Mouse (Mus musculus) hindbrain, embryonic 16.5 days (tissue): ENCODE measurements around the gene Vill. TPM values are rescaled to one million over a fixed set of nuclear protein-coding genes. Genes with fewer than 3 reads are reported as not detected.

Experiments used
- ATAC-seq: fragments of 200-750 bp; cut with Nextera tagmentation; 2 replicates; pipeline ENCODE4 v1.8.0; 2017; ENCODE audit warnings: moderate TSS enrichment, moderate library complexity
- H3K27ac ChIP-seq: fragments of 300-500 bp; sonication (generic); 2 replicates; pipeline ENCODE4 v1.5.1; 2014; ENCODE audit warnings: low read depth, mild to moderate bottlenecking, control low read depth, low read length, moderate library complexity
- H3K27me3 ChIP-seq: fragments of 300-500 bp; sonication (generic); replicated peaks from 2 replicates; pipeline ENCODE4 v1.6.1; 2014; ENCODE audit warnings: low read length; ENCODE audit not compliant: control insufficient read depth, insufficient read depth
- H3K36me3 ChIP-seq: fragments of 300-500 bp; sonication (generic); 2 replicates; pipeline ENCODE4 v1.6.1; 2014; ENCODE audit warnings: mild to moderate bottlenecking, low read length, moderate library complexity, mixed read lengths; ENCODE audit not compliant: control insufficient read depth, insufficient read depth
- H3K4me1 ChIP-seq: fragments of 300-500 bp; sonication (generic); 2 replicates; pipeline ENCODE4 v1.6.1; 2014; ENCODE audit warnings: low read depth, low read length; ENCODE audit not compliant: control insufficient read depth, insufficient read depth
- H3K4me2 ChIP-seq: fragments of 300-500 bp; sonication (generic); 2 replicates; pipeline ENCODE4 v1.6.1; 2014; ENCODE audit warnings: mild to moderate bottlenecking, low read length, control low read depth, moderate library complexity
- H3K4me3 ChIP-seq: fragments of 300-500 bp; sonication (generic); 2 replicates; pipeline ENCODE4 v1.5.1; 2014; ENCODE audit warnings: mild to moderate bottlenecking, low read length, control low read depth, moderate library complexity
- H3K9ac ChIP-seq: fragments of 300-500 bp; sonication (generic); 2 replicates; pipeline ENCODE4 v1.6.1; 2014; ENCODE audit warnings: low read depth, mild to moderate bottlenecking, control low read depth, low read length, moderate library complexity
- H3K9me3 ChIP-seq: fragments of 300-500 bp; sonication (generic); 2 replicates; pipeline ENCODE4 v1.6.1; 2014; ENCODE audit warnings: mild to moderate bottlenecking, low read length, moderate library complexity; ENCODE audit not compliant: control insufficient read depth
- WGBS: fragments of 180-500 bp; shearing (Covaris S2); extraction: QIAGEN DNeasy Blood & Tissue Kit; methylation state at CpG from one replicate; pipeline ENCODE4 v1.1.7; 2014; 5-methylcytosine and 5-hydroxymethylcytosine counted together
- polyA plus RNA-seq: library from polyadenylated mRNA; unstranded; fragments of >200 nt; fragmentation: Nextera tagmentation; extraction: Ambion mirVana; gene quantifications from 2 replicates; pipeline ENCODE4 v1.2.1, GENCODE M21; 2015

The Vill gene
- polyA plus RNA-seq, 1 experiment from 2014 or later, result 5.0 TPM

- ATAC-seq, result no peak
- no peak overlapping the region for H3K4me3 ChIP-seq
- H3K36me3 ChIP-seq, result no peaks in the 10 kb centered on the region
- peaks cover 7% of the 10 kb centered on the region for H3K27me3 ChIP-seq
- H3K27ac ChIP-seq, result no peak overlapping the region
- H3K9ac ChIP-seq, result no peak overlapping the region
- peaks cover 10% of the 10 kb centered on the region for H3K4me1 ChIP-seq
- no peak overlapping the region for H3K4me2 ChIP-seq
- 78% methylated on average over 2 of the region's 2 CpGs for WGBS
- H3K9me3 ChIP-seq, result no peaks in the 10 kb centered on the region
These were observed 1.4 kb upstream of the Vill start for GRCm38 (mm10) chr9:119051158-119051557.

- no peak overlapping the region for H3K9ac ChIP-seq
- no peaks in the 10 kb centered on the region for H3K9me3 ChIP-seq
- WGBS, result 86% methylated on average over 9 of the region's 9 CpGs
- no peak overlapping the region for H3K4me3 ChIP-seq
- no peak overlapping the region for H3K27ac ChIP-seq
- peaks cover 10% of the 10 kb centered on the region for H3K4me1 ChIP-seq
- no peak overlapping the region for H3K4me2 ChIP-seq
- H3K36me3 ChIP-seq, result no peaks in the 10 kb centered on the region
- peaks cover 7% of the 10 kb centered on the region for H3K27me3 ChIP-seq
- ATAC-seq, result no peak
These were observed 1.5 kb downstream of the Vill start for GRCm38 (mm10) chr9:119053964-119054576.

- Histone ChIP-seq H3K27ac (no peak overlapping the region), H3K36me3 (no peaks in the 10 kb centered on the region), H3K27me3 (peaks cover 7% of the 10 kb centered on the region), H3K4me1 (peaks cover 10% of the 10 kb centered on the region), H3K4me3 (no peak overlapping the region), H3K9me3 (no peaks in the 10 kb centered on the region), H3K9ac (no peak overlapping the region), H3K4me2 (no peak overlapping the region)
- ATAC-seq, result no peak
- WGBS, result 88% methylated on average over 4 of the region's 4 CpGs
These were observed 2.8 kb downstream of the Vill start for GRCm38 (mm10) chr9:119055336-119055735.

GRCm38 (mm10) chr9:119058245-119058644 is 5.7 kb downstream of the Vill start:
- Histone ChIP-seq H3K9ac (no peak overlapping the region), H3K9me3 (no peaks in the 10 kb centered on the region), H3K27me3 (no peaks in the 10 kb centered on the region), H3K36me3 (no peaks in the 10 kb centered on the region), H3K4me1 (no peaks in the 10 kb centered on the region), H3K4me2 (no peak overlapping the region), H3K4me3 (no peak overlapping the region), H3K27ac (no peak overlapping the region)
- WGBS, result 84% methylated on average over 7 of the region's 7 CpGs
- ATAC-seq, result no peak

GRCm38 (mm10) chr9:119060701-119061100 is 8.1 kb downstream of the Vill start:
- Histone ChIP-seq H3K9ac (no peak overlapping the region), H3K4me2 (no peak overlapping the region), H3K27ac (no peak overlapping the region), H3K27me3 (no peaks in the 10 kb centered on the region), H3K4me3 (no peak overlapping the region), H3K9me3 (no peaks in the 10 kb centered on the region), H3K36me3 (no peaks in the 10 kb centered on the region), H3K4me1 (no peaks in the 10 kb centered on the region)
- 91% methylated on average over 10 of the region's 10 CpGs for WGBS
- no peak for ATAC-seq

- Histone ChIP-seq H3K9me3 (no peaks in the 10 kb centered on the region), H3K27ac (no peak overlapping the region), H3K4me2 (no peak overlapping the region), H3K36me3 (no peaks in the 10 kb centered on the region), H3K27me3 (no peaks in the 10 kb centered on the region), H3K4me3 (no peak overlapping the region), H3K9ac (no peak overlapping the region), H3K4me1 (no peaks in the 10 kb centered on the region)
- no peak for ATAC-seq
- WGBS, result 30% methylated on average over 19 of the region's 19 CpGs
These were observed 10.6 kb downstream of the Vill start for GRCm38 (mm10) chr9:119063036-119063644.

GRCm38 (mm10) chr9:119064296-119064695 is 11.7 kb downstream of the Vill start:
- Histone ChIP-seq H3K9me3 (no peaks in the 10 kb centered on the region), H3K36me3 (no peaks in the 10 kb centered on the region), H3K4me3 (no peak overlapping the region), H3K4me2 (no peak overlapping the region), H3K9ac (no peak overlapping the region), H3K27ac (no peak overlapping the region), H3K4me1 (no peaks in the 10 kb centered on the region), H3K27me3 (no peaks in the 10 kb centered on the region)
- no peak for ATAC-seq
- 75% methylated on average over 4 of the region's 4 CpGs for WGBS

GRCm38 (mm10) chr9:119067601-119068000 is 15.0 kb downstream of the Vill start:
- Histone ChIP-seq H3K36me3 (peaks cover 6% of the 10 kb centered on the region; the same call in 1 of the 2 replicates), H3K9ac (no peak overlapping the region), H3K4me2 (no peak overlapping the region), H3K27ac (no peak overlapping the region), H3K4me1 (no peaks in the 10 kb centered on the region), H3K9me3 (no peaks in the 10 kb centered on the region), H3K4me3 (no peak overlapping the region), H3K27me3 (no peaks in the 10 kb centered on the region)
- peak; percentile 50; the same call in 1 of the 2 replicates for ATAC-seq
- 1% methylated on average over 6 of the region's 6 CpGs for WGBS

GRCm38 (mm10) chr9:119068266-119068665 is 15.7 kb downstream of the Vill start:
- no peak overlapping the region for H3K9ac ChIP-seq
- no peaks in the 10 kb centered on the region for H3K4me1 ChIP-seq
- H3K4me2 ChIP-seq, result no peak overlapping the region
- no peaks in the 10 kb centered on the region for H3K9me3 ChIP-seq
- no peaks in the 10 kb centered on the region for H3K27me3 ChIP-seq
- H3K4me3 ChIP-seq, result no peak overlapping the region
- H3K36me3 ChIP-seq, result peaks cover 6% of the 10 kb centered on the region; the same call in 1 of the 2 replicates
- no peak overlapping the region for H3K27ac ChIP-seq
- ATAC-seq, result no peak
- 93% methylated on average over 11 of the region's 11 CpGs for WGBS
